Mouse (Mus musculus) embryonic fibroblast, embryonic 13.5 days (primary cell): ENCODE measurements around the gene Strn3.

Experiments
- CTCF ChIP-seq: IDR thresholded peaks from 2 replicates; pipeline ENCODE4 v1.5.1; 2011; ENCODE audit warnings: mild to moderate bottlenecking, control low read depth, low read length, moderate library complexity, borderline replicate concordance; ENCODE audit not compliant: insufficient read depth
- POLR2A ChIP-seq: IDR thresholded peaks from 2 replicates; pipeline ENCODE4 v1.6.1; 2011; ENCODE audit warnings: low read depth, mild to moderate bottlenecking, control low read depth, low read length, moderate library complexity

GRCm38 (mm10) chr12:51603306-51603705 is 88.4 kb downstream of the Strn3 start:
- TF ChIP-seq CTCF (no peak), POLR2A (no peak)
